Mouse (Mus musculus) ES-Bruce4 (cell line): ENCODE results near the gene Wdr27.

ENCODE experiments used
- EP300 ChIP-seq: IDR thresholded peaks from 2 replicates; pipeline ENCODE4 v1.6.1; 2011; ENCODE audit warnings: low read depth, low read length; ENCODE audit not compliant: insufficient read depth
- POLR2A ChIP-seq: IDR thresholded peaks from one replicate; pipeline ENCODE4 v1.8.1; 2011; ENCODE audit warnings: low read length; ENCODE audit not compliant: insufficient read depth

DNA sequence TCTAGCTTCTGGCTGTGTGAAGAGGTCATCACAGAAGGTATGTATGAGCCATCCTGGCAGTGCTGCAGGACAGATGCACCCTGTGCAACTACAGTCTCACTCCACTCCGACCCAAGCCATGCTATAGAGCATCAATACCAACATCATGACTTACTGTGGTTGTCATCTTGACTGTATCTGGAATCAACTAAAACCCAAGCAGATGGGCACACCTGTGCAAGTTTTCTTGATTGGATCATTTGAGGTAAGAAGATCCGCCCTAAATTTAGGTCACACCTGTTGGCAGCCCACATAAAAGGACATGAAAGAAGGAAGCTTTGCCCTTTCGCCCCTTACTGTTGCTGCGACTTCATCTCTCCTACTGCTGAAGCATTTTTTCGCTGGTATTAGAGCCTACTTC lies 33.6 kb downstream of the Wdr27 start:
- TF ChIP-seq POLR2A: no peak
- TF ChIP-seq EP300: no peak
